Mouse (Mus musculus): ENCODE results near the gene Gm3327. TPM values are rescaled to one million over a fixed set of nuclear protein-coding genes. Genes with fewer than 3 reads are reported as not detected.
"Not testable (repeated sequence)": the region's sequence is repeated elsewhere in the genome, so short reads cannot be mapped to it uniquely, and the experiment has no call there.

Gm3327 gene
- not detected for total RNA-seq (2021)
- long read RNA-seq, experiment 1 = 0 reads
- long read RNA-seq, experiment 2 = 0 reads

- DNase-seq (ENCODE audit: low spot score in 2 of 2) = not testable (repeated sequence)
Measured at GRCm38 (mm10) chr14:44123551-44123950, at the start of gene Gm3327. Gene Gm3327, plus strand, starts transcription at chr14:44123851.

- DNase-seq (ENCODE audit: low spot score in 2 of 2) = not testable (repeated sequence)
Measured at GRCm38 (mm10) chr14:44077785-44078341, 45.8 kb upstream of the Gm3327 start.

GRCm38 (mm10) chr14:44086588-44086987, 37.1 kb upstream of the Gm3327 start:
- not testable (repeated sequence) for DNase-seq (ENCODE audit: low spot score in 2 of 2)

GRCm38 (mm10) chr14:44087535-44087934, 36.1 kb upstream of the Gm3327 start:
- DNase-seq (ENCODE audit: low spot score in 2 of 2) = not testable (repeated sequence)

GRCm38 (mm10) chr14:44091524-44091923, 32.1 kb upstream of the Gm3327 start:
- not testable (repeated sequence) for DNase-seq (ENCODE audit: low spot score in 2 of 2)

GRCm38 (mm10) chr14:44094445-44094844, 29.2 kb upstream of the Gm3327 start:
- not testable (repeated sequence) for DNase-seq (ENCODE audit: low spot score in 2 of 2)

- not testable (repeated sequence) for DNase-seq (ENCODE audit: low spot score in 2 of 2)
Measured at GRCm38 (mm10) chr14:44100030-44100429, 23.6 kb upstream of the Gm3327 start.

- not testable (repeated sequence) for DNase-seq (ENCODE audit: low spot score in 2 of 2)
Measured at GRCm38 (mm10) chr14:44102354-44102753, 21.3 kb upstream of the Gm3327 start, which contains the start of gene Ear2. Gene Ear2, plus strand, starts transcription at chr14:44102654.

- no peak for DNase-seq (ENCODE audit: low spot score in 2 of 2)
Measured at GRCm38 (mm10) chr14:44110981-44111380, 12.7 kb upstream of the Gm3327 start.

Other genes with a start within 250 kb of the Gm3327 start
- gene Ear1, start 248.3 kb upstream of the Gm3327 start, total RNA-seq (2021) = not detected
- gene Ear10, start 200.3 kb upstream of the Gm3327 start, total RNA-seq (2021) = not detected
- gene Gm8113, start 198.5 kb upstream of the Gm3327 start, total RNA-seq (2021) = under 1 TPM; 0.12 to 0.44 TPM
- gene Ang5, start 166.8 kb upstream of the Gm3327 start, total RNA-seq (2021) = not detected
- gene Ang6, start 121.6 kb upstream of the Gm3327 start, total RNA-seq (2021) = not detected
- gene Ear2, start 21.2 kb upstream of the Gm3327 start, total RNA-seq (2021) = 1 to 10 TPM in 1 of 2 experiments, under 1 TPM in 1; 0.42 to 1.2 TPM
- not detected for gene Gm8212, start 73.8 kb downstream of the Gm3327 start, total RNA-seq (2021)
- not detected for gene 4930503E14Rik, start 89.4 kb downstream of the Gm3327 start, total RNA-seq (2021)
- gene Gm8220, start 161.7 kb downstream of the Gm3327 start, total RNA-seq (2021) = not detected
- not detected for gene Gm5930, start 214.7 kb downstream of the Gm3327 start, total RNA-seq (2021)
- gene Gm8229, start 241.5 kb downstream of the Gm3327 start, total RNA-seq (2021) = not detected